Mouse (Mus musculus): ENCODE data around the gene Npnt. TPM values are rescaled to one million over a fixed set of nuclear protein-coding genes. Genes with fewer than 3 reads are reported as not detected.
A peak's percentile ranks its signal among the peaks of the same experiment; 100 is the strongest.

Gene Npnt
- polyA plus RNA-seq, 1 experiment from 2014 or later, result 102 TPM

GRCm38 (mm10) chr3:132876011-132876708 is 73.9 kb downstream of the Npnt start:
- peak overlapping the region; percentile 81; the same call in 1 of the 2 replicates for H3K27ac ChIP-seq (ENCODE audit: low read depth, low read length)

GRCm38 (mm10) chr3:132873251-132873650 is 76.8 kb downstream of the Npnt start:
- Histone ChIP-seq H3K4me2 (replicated peaks; ENCODE audit: low read depth, low read length) (no peak overlapping the region), H3K9ac (ENCODE audit: low read depth, low read length) (no peak overlapping the region), H3K4me1 (ENCODE audit: control insufficient read depth, insufficient read depth, low read length) (peaks cover 7% of the 10 kb centered on the region), H3K27me3 (ENCODE audit: control insufficient read depth, insufficient read depth, low read length) (no peaks in the 10 kb centered on the region), H3K9me3 (ENCODE audit: control insufficient read depth, low read length) (no peaks in the 10 kb centered on the region), H3K4me3 (ENCODE audit: low read length) (no peak overlapping the region), H3K36me3 (ENCODE audit: control insufficient read depth, insufficient read depth, low read length) (no peaks in the 10 kb centered on the region), H3K27ac (ENCODE audit: low read depth, low read length) (no peak overlapping the region)
- 65% methylated on average over 6 of the region's 6 CpGs for WGBS
- ATAC-seq (ENCODE audit: low FRiP score, low TSS enrichment), result no peak

More at GRCm38 (mm10) chr3:132876011-132876708, 73.9 kb downstream of the Npnt start:
- Histone ChIP-seq H3K4me3 (ENCODE audit: low read length) (no peak overlapping the region), H3K4me2 (replicated peaks; ENCODE audit: low read depth, low read length) (peak overlapping the region; percentile 16), H3K9ac (ENCODE audit: low read depth, low read length) (no peak overlapping the region), H3K4me1 (ENCODE audit: control insufficient read depth, insufficient read depth, low read length) (peaks cover 7% of the 10 kb centered on the region), H3K9me3 (ENCODE audit: control insufficient read depth, low read length) (no peaks in the 10 kb centered on the region), H3K27me3 (ENCODE audit: control insufficient read depth, insufficient read depth, low read length) (no peaks in the 10 kb centered on the region), H3K36me3 (ENCODE audit: control insufficient read depth, insufficient read depth, low read length) (no peaks in the 10 kb centered on the region)
- peak; percentile 95 for ATAC-seq (ENCODE audit: low FRiP score, low TSS enrichment)
- WGBS, result 29% methylated on average over 14 of the region's 14 CpGs

GRCm38 (mm10) chr3:132871318-132871904 is 78.7 kb downstream of the Npnt start:
- Histone ChIP-seq H3K9ac (ENCODE audit: low read depth, low read length) (no peak overlapping the region), H3K36me3 (ENCODE audit: control insufficient read depth, insufficient read depth, low read length) (no peaks in the 10 kb centered on the region), H3K9me3 (ENCODE audit: control insufficient read depth, low read length) (no peaks in the 10 kb centered on the region), H3K4me1 (ENCODE audit: control insufficient read depth, insufficient read depth, low read length) (peaks cover 7% of the 10 kb centered on the region), H3K27me3 (ENCODE audit: control insufficient read depth, insufficient read depth, low read length) (no peaks in the 10 kb centered on the region), H3K27ac (ENCODE audit: low read depth, low read length) (0 out of 2 replicates have a peak overlapping the region, but pooled peaks have one; percentile 11), H3K4me3 (ENCODE audit: low read length) (no peak overlapping the region), H3K4me2 (replicated peaks; ENCODE audit: low read depth, low read length) (no peak overlapping the region)
- no peak for ATAC-seq (ENCODE audit: low FRiP score, low TSS enrichment)
- 66% methylated on average over 9 of the region's 9 CpGs for WGBS

- Histone ChIP-seq H3K27ac (ENCODE audit: low read depth, low read length) (no peak overlapping the region), H3K4me3 (ENCODE audit: low read length) (no peak overlapping the region), H3K9me3 (ENCODE audit: control insufficient read depth, low read length) (no peaks in the 10 kb centered on the region), H3K36me3 (ENCODE audit: control insufficient read depth, insufficient read depth, low read length) (no peaks in the 10 kb centered on the region), H3K9ac (ENCODE audit: low read depth, low read length) (no peak overlapping the region), H3K27me3 (ENCODE audit: control insufficient read depth, insufficient read depth, low read length) (no peaks in the 10 kb centered on the region), H3K4me2 (replicated peaks; ENCODE audit: low read depth, low read length) (no peak overlapping the region), H3K4me1 (ENCODE audit: control insufficient read depth, insufficient read depth, low read length) (peaks cover under 1% of the 10 kb centered on the region; the same call in 1 of the 2 replicates)
- WGBS, result 51% methylated on average over 6 of the region's 6 CpGs
- ATAC-seq (ENCODE audit: low FRiP score, low TSS enrichment), result no peak
Measured at GRCm38 (mm10) chr3:132870079-132870478, 80.0 kb downstream of the Npnt start.

GRCm38 (mm10) chr3:132868838-132869237 is 81.3 kb downstream of the Npnt start:
- H3K9ac ChIP-seq (ENCODE audit: low read depth, low read length), result no peak overlapping the region
- no peak overlapping the region for H3K4me3 ChIP-seq (ENCODE audit: low read length)
- H3K4me1 ChIP-seq (ENCODE audit: control insufficient read depth, insufficient read depth, low read length), result no peaks in the 10 kb centered on the region
- 62% methylated on average over 2 of the region's 2 CpGs for whole genome bisulfite sequencing
- H3K9me3 ChIP-seq (ENCODE audit: control insufficient read depth, low read length), result no peaks in the 10 kb centered on the region
- no peak for ATAC-seq (ENCODE audit: low FRiP score, low TSS enrichment)
- no peak overlapping the region for H3K4me2 ChIP-seq (replicated peaks; ENCODE audit: low read depth, low read length)
- peak overlapping the region; percentile 12; the same call in 1 of the 2 replicates for H3K27ac ChIP-seq (ENCODE audit: low read depth, low read length)
- no peaks in the 10 kb centered on the region for H3K36me3 ChIP-seq (ENCODE audit: control insufficient read depth, insufficient read depth, low read length)
- no peaks in the 10 kb centered on the region for H3K27me3 ChIP-seq (ENCODE audit: control insufficient read depth, insufficient read depth, low read length)

- no peak for ATAC-seq (ENCODE audit: low FRiP score, low TSS enrichment)
- no peaks in the 10 kb centered on the region for H3K9me3 ChIP-seq (ENCODE audit: control insufficient read depth, low read length)
- no peak overlapping the region for H3K27ac ChIP-seq (ENCODE audit: low read depth, low read length)
- H3K4me1 ChIP-seq (ENCODE audit: control insufficient read depth, insufficient read depth, low read length), result no peaks in the 10 kb centered on the region
- no peak overlapping the region for H3K9ac ChIP-seq (ENCODE audit: low read depth, low read length)
- no peak overlapping the region for H3K4me3 ChIP-seq (ENCODE audit: low read length)
- 82% methylated on average over 3 of the region's 3 CpGs for WGBS
- H3K27me3 ChIP-seq (ENCODE audit: control insufficient read depth, insufficient read depth, low read length), result no peaks in the 10 kb centered on the region
- no peak overlapping the region for H3K4me2 ChIP-seq (replicated peaks; ENCODE audit: low read depth, low read length)
- H3K36me3 ChIP-seq (ENCODE audit: control insufficient read depth, insufficient read depth, low read length), result no peaks in the 10 kb centered on the region
Measured at GRCm38 (mm10) chr3:132866984-132867383, 83.1 kb downstream of the Npnt start.

GRCm38 (mm10) chr3:132865596-132865995 is 84.5 kb downstream of the Npnt start:
- peak; percentile 77 for ATAC-seq (ENCODE audit: low FRiP score, low TSS enrichment)
- H3K27me3 ChIP-seq (ENCODE audit: control insufficient read depth, insufficient read depth, low read length), result no peaks in the 10 kb centered on the region
- no peaks in the 10 kb centered on the region for H3K4me1 ChIP-seq (ENCODE audit: control insufficient read depth, insufficient read depth, low read length)
- no peaks in the 10 kb centered on the region for H3K9me3 ChIP-seq (ENCODE audit: control insufficient read depth, low read length)
- H3K27ac ChIP-seq (ENCODE audit: low read depth, low read length), result peak overlapping the region; percentile 82; the same call in 1 of the 2 replicates
- no peak overlapping the region for H3K4me3 ChIP-seq (ENCODE audit: low read length)
- no peak overlapping the region for H3K9ac ChIP-seq (ENCODE audit: low read depth, low read length)
- H3K36me3 ChIP-seq (ENCODE audit: control insufficient read depth, insufficient read depth, low read length), result no peaks in the 10 kb centered on the region
- no peak overlapping the region for H3K4me2 ChIP-seq (replicated peaks; ENCODE audit: low read depth, low read length)
- WGBS, result 68% methylated on average over 4 of the region's 4 CpGs

- H3K9me3 ChIP-seq (ENCODE audit: control insufficient read depth, low read length), result no peaks in the 10 kb centered on the region
- H3K9ac ChIP-seq (ENCODE audit: low read depth, low read length), result no peak overlapping the region
- H3K36me3 ChIP-seq (ENCODE audit: control insufficient read depth, insufficient read depth, low read length), result no peaks in the 10 kb centered on the region
- no peak for ATAC-seq (ENCODE audit: low FRiP score, low TSS enrichment)
- H3K4me2 ChIP-seq (replicated peaks; ENCODE audit: low read depth, low read length), result no peak overlapping the region
- no peaks in the 10 kb centered on the region for H3K27me3 ChIP-seq (ENCODE audit: control insufficient read depth, insufficient read depth, low read length)
- WGBS, result 84% methylated on average over 8 of the region's 8 CpGs
- no peak overlapping the region for H3K4me3 ChIP-seq (ENCODE audit: low read length)
- H3K4me1 ChIP-seq (ENCODE audit: control insufficient read depth, insufficient read depth, low read length), result no peaks in the 10 kb centered on the region
- peak overlapping the region; percentile 82; the same call in 1 of the 2 replicates for H3K27ac ChIP-seq (ENCODE audit: low read depth, low read length)
Measured at GRCm38 (mm10) chr3:132864986-132865385, 85.1 kb downstream of the Npnt start.

- ATAC-seq (ENCODE audit: low FRiP score, low TSS enrichment), result no peak
- no peaks in the 10 kb centered on the region for H3K36me3 ChIP-seq (ENCODE audit: control insufficient read depth, insufficient read depth, low read length)
- 76% methylated on average over 14 of the region's 14 CpGs for WGBS
- H3K27ac ChIP-seq (ENCODE audit: low read depth, low read length), result peak overlapping the region; percentile 6; the same call in 1 of the 2 replicates
- H3K9ac ChIP-seq (ENCODE audit: low read depth, low read length), result no peak overlapping the region
- H3K4me3 ChIP-seq (ENCODE audit: low read length), result no peak overlapping the region
- no peaks in the 10 kb centered on the region for H3K27me3 ChIP-seq (ENCODE audit: control insufficient read depth, insufficient read depth, low read length)
- no peaks in the 10 kb centered on the region for H3K9me3 ChIP-seq (ENCODE audit: control insufficient read depth, low read length)
- no peaks in the 10 kb centered on the region for H3K4me1 ChIP-seq (ENCODE audit: control insufficient read depth, insufficient read depth, low read length)
- H3K4me2 ChIP-seq (replicated peaks; ENCODE audit: low read depth, low read length), result no peak overlapping the region
Measured at GRCm38 (mm10) chr3:132864329-132864919, 85.7 kb downstream of the Npnt start.

Data from kidney, embryonic 14.5 days (tissue).